Mouse (Mus musculus) liver, embryonic 14.5 days (tissue): ENCODE measurements around the gene Kcnk2.

Experiments used
- CTCF ChIP-seq: IDR thresholded peaks from 2 replicates; pipeline ENCODE4 v1.5.1; 2016; ENCODE audit warnings: antibody characterized with exemption, low read depth, control low read depth
- EP300 ChIP-seq: IDR thresholded peaks from 2 replicates; pipeline ENCODE4 v1.6.1; 2016; ENCODE audit warnings: antibody characterized with exemption, low read depth

DNA sequence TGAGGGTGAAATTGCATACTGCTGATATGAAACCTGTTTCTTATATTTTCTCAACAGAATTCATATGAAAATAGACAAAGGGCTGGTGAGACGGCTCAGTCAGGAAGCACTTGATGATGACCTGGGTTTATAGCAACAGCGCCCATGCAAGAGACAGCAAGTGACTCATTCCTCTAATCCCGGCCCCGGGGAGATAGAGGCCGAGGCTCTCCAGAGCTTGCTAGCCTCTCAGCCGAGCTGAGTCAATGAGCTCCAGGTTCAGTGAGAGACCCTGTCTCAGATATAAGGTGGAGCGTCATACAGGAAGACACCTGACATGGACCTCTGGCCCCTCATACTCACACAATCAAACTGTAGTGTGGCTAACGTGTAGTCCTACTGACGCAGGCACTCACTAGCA is 38.7 kb upstream of the Kcnk2 start:
- no peak for TF ChIP-seq CTCF
- no peak for TF ChIP-seq EP300
